Mouse (Mus musculus) bone marrow macrophage, adult 2 months (primary cell): ENCODE data around the gene Btbd35f11. TPM values are rescaled to one million over a fixed set of nuclear protein-coding genes. Genes with fewer than 3 reads are reported as not detected.
"Not testable (repeated sequence)": the region's sequence is repeated elsewhere in the genome, so short reads cannot be mapped to it uniquely, and the experiment has no call there.

Experiments used
- H3K27ac ChIP-seq: 2 replicates; pipeline ENCODE4 v1.5.1; 2012; ENCODE audit warnings: low read depth, low read length; ENCODE audit not compliant: insufficient read depth
- H3K4me1 ChIP-seq: 2 replicates; pipeline ENCODE4 v1.6.1; 2012; ENCODE audit warnings: low read length; ENCODE audit not compliant: control insufficient read depth, insufficient read depth
- H3K4me3 ChIP-seq: 2 replicates; pipeline ENCODE4 v1.5.1; 2012; ENCODE audit warnings: mild to moderate bottlenecking, low read length, moderate library complexity; ENCODE audit not compliant: insufficient read depth
- polyA plus RNA-seq: library from polyadenylated mRNA; stranded (reverse); fragments of >200 nt; gene quantifications from 2 replicates; pipeline ENCODE4 v1.2.4, GENCODE M21; 2012; ENCODE audit not compliant: missing spikeins, insufficient read depth, insufficient read length

Gene Btbd35f11
- polyA plus RNA-seq: not detected in 2 replicates

DNA sequence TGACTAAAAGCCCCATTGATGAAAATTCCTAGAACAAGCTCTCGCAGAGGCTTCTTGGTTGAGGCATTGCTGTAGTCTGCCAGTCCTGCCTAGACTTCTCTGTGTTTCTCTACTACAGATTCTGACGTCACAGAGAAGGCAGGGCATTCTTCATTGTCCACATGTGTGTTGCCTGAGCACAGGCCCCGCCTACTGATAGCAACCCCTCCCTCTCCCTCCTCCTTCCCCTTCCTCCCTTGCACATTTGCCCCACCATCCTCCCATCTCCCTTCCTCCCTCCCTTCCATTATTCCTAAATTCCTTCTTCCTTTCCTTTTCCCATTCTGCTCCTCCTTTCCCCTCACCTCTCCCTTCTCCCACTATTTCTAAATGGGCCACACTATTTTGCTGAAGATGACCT is at the start of gene Btbd35f11:
Gene Btbd35f11 (minus strand): TSS at position 101 of the 400 bp plus-strand sequence.
- H3K4me3 ChIP-seq, H3K27ac ChIP-seq, H3K4me1 ChIP-seq: not testable (repeated sequence)

DNA sequence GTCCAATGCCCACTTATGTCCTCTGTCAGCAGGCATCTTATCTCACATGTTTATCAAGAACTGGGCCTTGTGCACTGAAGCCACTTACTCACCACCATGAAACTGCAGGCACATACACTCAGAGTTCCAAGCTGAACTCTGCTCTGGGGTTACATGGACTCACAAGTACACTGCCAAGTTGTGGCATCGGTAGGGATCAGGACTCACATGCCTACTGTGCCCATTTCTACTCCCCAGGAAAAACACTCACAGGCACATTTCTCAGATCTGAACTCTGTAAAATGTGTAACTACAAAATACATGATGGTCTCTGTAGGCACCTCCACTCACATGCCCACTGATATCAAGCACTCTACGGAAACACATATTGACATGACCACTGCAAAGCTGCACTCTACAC is 33.5 kb downstream of the Btbd35f11 start:
- not testable (repeated sequence) for H3K4me1 ChIP-seq, H3K27ac ChIP-seq

More for the DNA sequence above, 33.5 kb downstream of the Btbd35f11 start:
- H3K4me3 ChIP-seq: not testable (repeated sequence)

Other genes starting within 250 kb of the Btbd35f11 start
- not detected in 2 replicates for gene Btbd35f24, start 247.9 kb downstream of the Btbd35f11 start, polyA plus RNA-seq